Mouse (Mus musculus) liver, embryonic 14.5 days (tissue): ENCODE results near the gene Ociad1. TPM values are rescaled to one million over a fixed set of nuclear protein-coding genes. Genes with fewer than 3 reads are reported as not detected.
A peak's percentile ranks its signal among the peaks of the same experiment; 100 is the strongest.

Source experiments
- ATAC-seq: fragments of 200-750 bp; cut with Nextera tagmentation; 2 replicates; pipeline ENCODE4 v1.8.0; 2017; ENCODE audit warnings: moderate number of reproducible peaks, mild to moderate bottlenecking, moderate library complexity; ENCODE audit not compliant: insufficient read depth
- DNase-seq, 3 experiments: peaks; one replicate each; pipeline ENCODE4 v3.0.0-alpha.2; 2012 to 2013; ENCODE audit warnings: low read depth in 3 of 3, low spot score in 3 of 3
- H3K27ac ChIP-seq: fragments of 300-500 bp; sonication (generic); 2 replicates; pipeline ENCODE4 v1.5.1; 2014; ENCODE audit warnings: moderate library complexity, mild to moderate bottlenecking, control low read depth, inconsistent platforms
- H3K27me3 ChIP-seq: fragments of 300-500 bp; sonication (generic); 2 replicates; pipeline ENCODE4 v1.6.1; 2014; ENCODE audit warnings: mild to moderate bottlenecking, low read length, moderate library complexity; ENCODE audit not compliant: control insufficient read depth, insufficient read depth
- H3K36me3 ChIP-seq: fragments of 300-500 bp; sonication (generic); replicated peaks from 2 replicates; pipeline ENCODE4 v1.6.1; 2014; ENCODE audit warnings: low read depth; ENCODE audit not compliant: control insufficient read depth, insufficient read depth
- H3K4me1 ChIP-seq, 2 experiments: fragments of 200-500 bp in 1 of 2; fragments of 300-500 bp in 1 of 2; sonication (generic) in 1 of 2; replicated peaks; 2 replicates each; pipeline ENCODE4 v1.6.1; 2012 to 2014; ENCODE audit warnings: antibody characterized with exemption in 1 of 2, inconsistent platforms in 1 of 2, low read length in 1 of 2; ENCODE audit not compliant: control insufficient read depth in 2 of 2, insufficient read depth in 2 of 2
- H3K4me2 ChIP-seq: fragments of 300-500 bp; sonication (generic); 2 replicates; pipeline ENCODE4 v1.6.1; 2014; ENCODE audit warnings: low read depth, mild to moderate bottlenecking, control low read depth, moderate library complexity
- H3K4me3 ChIP-seq, 2 experiments: fragments of 200-500 bp in 1 of 2; fragments of 300-500 bp in 1 of 2; sonication (generic) in 1 of 2; 2 replicates each; pipeline ENCODE4 v1.5.1; 2012 to 2014; ENCODE audit warnings: low read depth in 2 of 2, low read length in 2 of 2, mild to moderate bottlenecking in 2 of 2, control low read depth in 1 of 2, inconsistent platforms in 1 of 2, moderate library complexity in 1 of 2; ENCODE audit not compliant: insufficient read depth in 1 of 2
- H3K9ac ChIP-seq: fragments of 300-500 bp; sonication (generic); replicated peaks from 2 replicates; pipeline ENCODE4 v1.6.1; 2014; ENCODE audit warnings: mild to moderate bottlenecking, control low read depth, moderate library complexity
- H3K9me3 ChIP-seq: fragments of 300-500 bp; sonication (generic); 2 replicates; pipeline ENCODE4 v1.6.1; 2016; ENCODE audit warnings: low read length, mixed read lengths; ENCODE audit not compliant: control insufficient read depth
- CTCF ChIP-seq: IDR thresholded peaks from 2 replicates; pipeline ENCODE4 v1.5.1; 2016; ENCODE audit warnings: antibody characterized with exemption, low read depth, control low read depth
- EP300 ChIP-seq: IDR thresholded peaks from 2 replicates; pipeline ENCODE4 v1.6.1; 2016; ENCODE audit warnings: antibody characterized with exemption, low read depth
- WGBS: fragments of 180-500 bp; shearing (Covaris S2); extraction: QIAGEN DNeasy Blood & Tissue Kit; methylation state at CpG from one replicate; pipeline ENCODE4 v1.1.7; 2014; ENCODE audit not compliant: insufficient replicate concordance; 5-methylcytosine and 5-hydroxymethylcytosine counted together
- polyA plus RNA-seq, 2 experiments: library from polyadenylated mRNA; depleted of rRNA in 1 of 2; stranded (reverse) in 1 of 2; unstranded in 1 of 2; fragments of >200 nt; fragmentation: Nextera tagmentation in 1 of 2; extraction: Ambion mirVana in 1 of 2; gene quantifications; 2 replicates each; pipeline versions ENCODE4 v1.2.1 to v1.2.3; 2012 to 2014

Gene Ociad1
- polyA plus RNA-seq, 2 experiments = 77.4 to 81.4 TPM

DNA sequence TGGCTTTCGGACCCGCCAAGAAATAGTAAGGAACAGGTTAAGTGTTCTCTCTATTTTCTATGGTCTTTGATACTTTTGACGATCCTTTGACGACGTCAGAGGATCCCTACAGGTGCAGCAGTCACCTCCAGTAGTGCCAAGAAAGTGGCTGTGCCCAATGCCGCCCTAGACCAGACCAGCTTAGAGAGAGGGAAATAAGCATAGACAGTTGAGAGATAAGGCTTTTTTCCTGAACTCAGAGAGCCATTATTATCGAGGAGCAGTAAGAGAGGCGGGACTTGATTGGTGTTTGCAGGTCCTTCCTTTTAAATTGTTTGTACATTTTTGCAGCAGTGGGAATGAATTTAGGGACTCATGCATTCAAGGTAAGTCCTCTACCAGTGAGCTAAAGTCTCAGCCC lies 34.9 kb upstream of the Ociad1 start:
- peak overlapping the region; percentile 71; the same call in 1 of the 2 replicates for H3K27ac ChIP-seq
- no peaks in the 10 kb centered on the region for H3K9me3 ChIP-seq
- no peak for DNase-seq
- peak overlapping the region; percentile 68 for H3K9ac ChIP-seq
- H3K27me3 ChIP-seq = no peaks in the 10 kb centered on the region
- peaks cover 25 to 27% of the 10 kb centered on the region in 2 experiments for H3K4me1 ChIP-seq
- TF ChIP-seq CTCF (no peak), EP300 (no peak)
- H3K4me3 ChIP-seq = peak overlapping the region; percentile 44 to 67
- WGBS = 24% methylated on average over 8 of the region's 8 CpGs
- ATAC-seq = no peak
- no peaks in the 10 kb centered on the region for H3K36me3 ChIP-seq
- peak overlapping the region; percentile 85 for H3K4me2 ChIP-seq

DNA sequence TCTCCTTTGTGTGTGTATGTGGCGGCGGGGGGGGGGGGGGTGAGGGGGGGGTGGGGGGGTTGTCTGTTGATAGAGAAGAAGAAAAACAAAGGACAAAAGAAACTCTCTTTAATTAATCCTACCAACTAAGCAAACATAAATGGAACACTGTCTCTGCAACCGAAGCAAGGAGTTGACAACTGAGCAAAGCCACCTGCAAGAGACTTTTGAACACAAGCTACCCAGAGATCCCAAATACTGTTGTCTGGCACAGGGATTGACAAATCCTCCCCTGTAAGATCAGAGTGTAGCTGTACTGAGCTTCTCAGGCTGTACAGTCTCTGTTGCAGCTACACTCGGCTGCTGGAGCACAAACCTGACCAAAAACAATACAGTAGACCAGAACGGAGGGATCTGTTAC lies 28.5 kb upstream of the Ociad1 start:
- H3K9ac ChIP-seq = no peak overlapping the region
- no peaks in the 10 kb centered on the region for H3K27me3 ChIP-seq
- no peak overlapping the region for H3K27ac ChIP-seq
- DNase-seq (no peak), ATAC-seq (no peak)
- TF ChIP-seq CTCF (no peak), EP300 (no peak)
- no peaks in the 10 kb centered on the region for H3K4me1 ChIP-seq
- H3K36me3 ChIP-seq = no peaks in the 10 kb centered on the region
- H3K9me3 ChIP-seq = no peaks in the 10 kb centered on the region
- no peak overlapping the region for H3K4me2 ChIP-seq
- WGBS = 62% methylated on average over 5 of the region's 5 CpGs
- no peak overlapping the region for H3K4me3 ChIP-seq

DNA sequence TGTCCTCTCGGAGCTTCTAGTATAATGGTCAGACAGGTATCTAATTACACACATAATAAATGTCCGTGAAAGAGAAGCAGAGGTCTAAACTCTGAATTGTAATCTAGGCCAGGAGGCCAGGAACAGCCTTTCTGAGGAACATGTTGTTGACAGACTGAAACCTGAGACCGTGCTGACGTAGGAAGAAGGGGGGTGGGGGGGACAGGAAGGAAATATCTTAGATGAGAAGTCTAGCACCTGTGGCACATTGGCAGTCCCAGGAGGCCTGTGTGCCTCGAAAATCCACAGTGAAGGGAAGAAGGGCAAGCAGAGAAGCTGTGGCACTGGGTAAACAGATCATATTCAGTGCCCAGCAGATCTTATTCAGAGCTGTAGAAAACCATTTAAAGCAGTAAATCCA lies 27.1 kb upstream of the Ociad1 start:
- Histone ChIP-seq H3K27me3 (no peaks in the 10 kb centered on the region), H3K36me3 (no peaks in the 10 kb centered on the region), H3K27ac (no peak overlapping the region), H3K9ac (no peak overlapping the region), H3K4me3 (no peak overlapping the region), H3K9me3 (no peaks in the 10 kb centered on the region), H3K4me1 (no peaks in the 10 kb centered on the region), H3K4me2 (no peak overlapping the region)
- 48% methylated on average over 5 of the region's 5 CpGs for WGBS
- DNase-seq (no peak), ATAC-seq (no peak)
- TF ChIP-seq EP300 = no peak
- no peak for TF ChIP-seq CTCF

DNA sequence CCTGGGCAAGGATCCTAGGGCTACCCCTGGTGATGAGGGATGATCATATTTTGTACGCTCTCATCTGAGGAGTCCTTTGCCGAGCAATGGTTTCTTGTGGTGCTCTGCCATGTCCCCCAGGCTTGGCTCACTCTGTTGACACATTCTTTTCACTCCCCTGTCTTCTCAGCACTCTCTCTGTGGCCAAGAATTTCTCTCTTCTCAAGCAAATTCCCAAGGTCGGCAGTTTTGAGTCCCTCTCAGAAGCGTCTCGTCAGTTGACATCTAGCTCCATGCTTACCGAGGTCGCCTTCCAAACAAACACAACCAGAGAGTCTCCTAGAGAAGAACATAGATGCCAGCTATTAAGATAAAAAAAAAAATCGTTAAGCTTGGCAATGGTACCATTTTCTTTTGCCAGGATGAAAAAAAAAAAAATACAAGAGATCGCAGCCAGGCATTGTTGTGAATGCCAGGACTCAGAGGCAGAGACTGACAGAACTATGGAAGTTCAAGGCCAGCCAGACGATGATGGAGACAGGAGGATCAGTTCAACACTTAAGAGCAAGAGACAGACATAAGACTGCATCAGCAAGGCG lies 23.9 kb upstream of the Ociad1 start:
- 0 out of 4 replicates have a peak, but pooled peaks cover 0 to 1% of the 10 kb centered on the region in 2 experiments for H3K4me1 ChIP-seq
- no peak for TF ChIP-seq EP300
- TF ChIP-seq CTCF = no peak
- H3K4me2 ChIP-seq = no peak overlapping the region
- 70% methylated on average over 11 of the region's 11 CpGs for WGBS
- no peaks in the 10 kb centered on the region for H3K36me3 ChIP-seq
- H3K4me3 ChIP-seq = no peak overlapping the region
- no peaks in the 10 kb centered on the region for H3K27me3 ChIP-seq
- H3K9me3 ChIP-seq = no peaks in the 10 kb centered on the region
- no peak overlapping the region for H3K9ac ChIP-seq
- DNase-seq (no peak), ATAC-seq (no peak)
- no peak overlapping the region for H3K27ac ChIP-seq

DNA sequence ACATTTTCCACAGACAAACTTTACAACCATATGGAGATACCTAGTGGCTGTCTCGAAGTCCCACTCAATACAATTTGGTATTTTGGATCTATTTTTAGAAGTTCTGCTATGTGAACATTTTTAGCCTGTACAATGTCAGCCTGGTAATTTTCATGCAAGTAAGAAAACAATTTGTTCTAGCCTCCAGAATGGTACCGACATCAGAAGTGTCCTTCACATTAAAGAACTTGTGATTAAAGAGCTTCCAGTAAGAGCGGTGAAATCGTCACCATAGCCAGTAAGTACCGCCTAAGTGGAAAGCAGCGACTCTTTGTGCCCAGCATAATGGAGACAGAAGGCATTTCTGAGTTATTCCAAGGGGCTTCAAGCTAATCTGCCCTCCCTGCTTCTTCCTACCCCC lies 22.0 kb upstream of the Ociad1 start:
- no peaks in the 10 kb centered on the region for H3K9me3 ChIP-seq
- no peaks in the 10 kb centered on the region for H3K36me3 ChIP-seq
- WGBS = 72% methylated on average over 6 of the region's 6 CpGs
- H3K27ac ChIP-seq = no peak overlapping the region
- no peak overlapping the region for H3K4me2 ChIP-seq
- DNase-seq (no peak), ATAC-seq (no peak)
- H3K4me1 ChIP-seq = 0 out of 4 replicates have a peak, but pooled peaks cover 0 to 1% of the 10 kb centered on the region in 2 experiments
- H3K27me3 ChIP-seq = no peaks in the 10 kb centered on the region
- H3K9ac ChIP-seq = no peak overlapping the region
- TF ChIP-seq CTCF (no peak), EP300 (no peak)
- H3K4me3 ChIP-seq = no peak overlapping the region
